Mouse (Mus musculus) brain, embryonic 14.5 days (tissue): ENCODE data around the gene Pax7.

ENCODE experiments used
- CTCF ChIP-seq: fragments of 200-500 bp; IDR thresholded peaks from 2 replicates; pipeline ENCODE4 v1.5.1; 2012; ENCODE audit warnings: inconsistent platforms, mild to moderate bottlenecking, moderate library complexity, borderline replicate concordance; ENCODE audit not compliant: insufficient read depth, insufficient read length; ENCODE audit errors: extremely low read depth
- POLR2A ChIP-seq: fragments of 200-500 bp; IDR thresholded peaks from 2 replicates; pipeline ENCODE4 v1.6.1; 2012; ENCODE audit warnings: mild to moderate bottlenecking, inconsistent platforms, borderline replicate concordance; ENCODE audit not compliant: poor library complexity, insufficient read depth, insufficient read length, severe bottlenecking; ENCODE audit errors: extremely low read depth

DNA sequence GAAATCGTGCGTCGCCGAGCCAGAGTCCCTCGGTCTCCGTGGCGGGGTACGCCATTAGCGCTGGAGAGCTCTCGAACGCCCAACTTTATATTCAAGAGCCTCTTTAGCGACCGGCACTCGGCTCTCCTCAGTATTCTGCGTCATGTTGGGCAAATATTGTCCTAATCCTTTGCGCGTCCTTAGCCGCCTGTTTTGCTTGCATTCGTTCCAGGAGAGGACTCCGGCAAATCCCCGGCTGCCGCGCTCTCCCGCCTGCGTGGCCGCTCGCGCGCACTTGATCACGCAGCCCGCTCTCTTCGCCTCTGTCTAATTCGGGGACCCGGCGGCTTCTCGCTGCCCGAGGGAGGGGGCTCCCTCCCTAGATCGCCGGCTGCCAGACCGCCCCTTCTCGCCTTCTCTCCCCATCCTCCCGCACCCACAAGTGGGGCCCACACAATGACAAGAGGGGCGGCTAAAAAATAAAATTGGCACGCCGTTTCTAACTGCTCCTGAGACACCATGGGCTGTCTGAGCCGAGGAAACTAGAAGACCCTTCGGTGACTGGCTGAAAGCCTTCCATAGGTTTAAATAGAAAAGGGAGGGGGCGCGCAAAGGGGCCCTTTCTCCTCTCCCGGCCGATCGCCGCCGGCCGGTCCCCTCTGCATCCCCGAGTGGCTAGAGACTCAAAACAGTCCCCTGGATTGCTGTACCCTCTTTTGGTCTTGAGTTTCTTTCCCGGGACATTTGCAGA is 1.7 kb downstream of the Pax7 start:
- TF ChIP-seq POLR2A (no peak), CTCF (no peak)
